Mouse (Mus musculus) embryonic facial prominence, embryonic 13.5 days (tissue): ENCODE measurements around the gene Plch1. TPM values are rescaled to one million over a fixed set of nuclear protein-coding genes. Genes with fewer than 3 reads are reported as not detected.

Source experiments
- ATAC-seq: fragments of 200-750 bp; cut with Nextera tagmentation; 2 replicates; pipeline ENCODE4 v1.8.0; 2017; ENCODE audit warnings: low read depth; ENCODE audit not compliant: insufficient number of reproducible peaks, insufficient read depth, low FRiP score, low TSS enrichment
- H3K27ac ChIP-seq: fragments of 300-500 bp; sonication (generic); 2 replicates; pipeline ENCODE4 v1.5.1; 2015; ENCODE audit warnings: moderate library complexity, mild to moderate bottlenecking, inconsistent platforms
- H3K27me3 ChIP-seq: fragments of 300-500 bp; sonication (generic); 2 replicates; pipeline ENCODE4 v1.6.1; 2015; ENCODE audit warnings: mild to moderate bottlenecking, inconsistent platforms
- H3K36me3 ChIP-seq: fragments of 300-500 bp; sonication (generic); 2 replicates; pipeline ENCODE4 v1.6.1; 2015; ENCODE audit warnings: mild to moderate bottlenecking, inconsistent platforms
- H3K4me1 ChIP-seq: fragments of 300-500 bp; sonication (generic); 2 replicates; pipeline ENCODE4 v1.6.1; 2015; ENCODE audit warnings: inconsistent platforms
- H3K4me2 ChIP-seq: fragments of 300-500 bp; sonication (generic); 2 replicates; pipeline ENCODE4 v1.6.1; 2015; ENCODE audit warnings: moderate library complexity, mild to moderate bottlenecking, inconsistent platforms
- H3K4me3 ChIP-seq: fragments of 300-500 bp; sonication (generic); 2 replicates; pipeline ENCODE4 v1.5.1; 2015; ENCODE audit warnings: mild to moderate bottlenecking, inconsistent platforms
- H3K9ac ChIP-seq: fragments of 300-500 bp; sonication (generic); 2 replicates; pipeline ENCODE4 v1.6.1; 2015; ENCODE audit warnings: mild to moderate bottlenecking, inconsistent platforms
- H3K9me3 ChIP-seq: fragments of 300-500 bp; sonication (generic); 2 replicates; pipeline ENCODE4 v1.6.1; 2016; ENCODE audit warnings: inconsistent platforms
- WGBS: fragments of 180-500 bp; shearing (Covaris S2); methylation state at CpG from one replicate; pipeline ENCODE4 v1.1.7; 2015; ENCODE audit warnings: mixed read lengths; 5-methylcytosine and 5-hydroxymethylcytosine counted together
- polyA plus RNA-seq: library from polyadenylated mRNA; unstranded; fragments of >200 nt; fragmentation: Nextera tagmentation; extraction: Ambion mirVana; gene quantifications from 2 replicates; pipeline ENCODE4 v1.2.1, GENCODE M21; 2015

Gene Plch1
- polyA plus RNA-seq, 1 experiment from 2014 or later: 2.4 TPM

DNA sequence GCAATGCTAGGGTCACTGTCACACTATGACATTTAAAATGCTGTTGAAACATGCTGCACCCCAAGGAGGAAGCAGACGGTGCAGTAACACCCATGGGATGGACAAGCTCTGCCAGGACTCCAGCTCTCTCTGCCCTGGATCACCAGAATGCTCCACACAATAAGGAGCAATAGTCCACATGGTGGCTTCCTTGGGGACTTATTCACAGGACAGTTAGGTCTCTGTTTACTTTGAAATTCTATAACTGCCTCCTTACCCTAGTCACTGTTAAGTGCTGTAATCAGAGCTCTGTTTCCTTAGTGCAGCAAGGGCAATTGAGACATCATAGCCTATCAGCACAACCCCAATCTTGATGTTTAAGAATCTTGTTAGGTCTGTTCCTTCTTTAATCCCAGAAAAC lies 92.4 kb downstream of the Plch1 start:
- no peak overlapping the region for H3K4me2 ChIP-seq
- no peaks in the 10 kb centered on the region for H3K9me3 ChIP-seq
- no peaks in the 10 kb centered on the region for H3K27me3 ChIP-seq
- WGBS: 41% methylated on average over 1 of the region's 1 CpGs
- H3K27ac ChIP-seq: no peak overlapping the region
- H3K4me1 ChIP-seq: no peaks in the 10 kb centered on the region
- H3K36me3 ChIP-seq: no peaks in the 10 kb centered on the region
- no peak for ATAC-seq
- no peak overlapping the region for H3K4me3 ChIP-seq
- no peak overlapping the region for H3K9ac ChIP-seq

- Histone ChIP-seq H3K27me3 (no peaks in the 10 kb centered on the region), H3K9ac (no peak overlapping the region), H3K4me1 (no peaks in the 10 kb centered on the region), H3K9me3 (no peaks in the 10 kb centered on the region), H3K27ac (no peak overlapping the region), H3K4me2 (no peak overlapping the region), H3K4me3 (no peak overlapping the region), H3K36me3 (no peaks in the 10 kb centered on the region)
- ATAC-seq: no peak
- WGBS: 89% methylated on average over 2 of the region's 2 CpGs
These were observed 93.8 kb downstream of the Plch1 start for GRCm38 (mm10) chr3:63805496-63805895.

DNA sequence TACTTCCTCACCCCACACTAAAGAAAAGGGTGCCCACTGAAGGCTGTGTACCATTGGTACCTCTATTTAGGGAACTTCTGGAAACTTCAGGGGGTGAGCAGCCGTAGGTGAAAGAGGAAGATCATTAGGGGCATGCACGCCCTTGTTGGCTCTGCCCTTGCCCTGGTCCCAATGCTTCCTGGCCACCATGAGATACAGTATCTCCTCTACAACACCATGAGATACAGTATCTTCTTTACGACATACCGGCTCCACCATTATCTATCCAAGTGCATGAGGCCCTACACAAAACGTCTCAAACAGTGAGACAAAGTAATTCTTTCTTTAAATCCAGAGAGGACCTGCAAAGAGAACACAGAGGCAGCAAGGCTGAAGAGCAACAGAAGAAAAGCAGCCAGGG lies 98.6 kb downstream of the Plch1 start:
- Histone ChIP-seq H3K27ac (no peak overlapping the region), H3K9ac (no peak overlapping the region), H3K4me2 (no peak overlapping the region), H3K4me3 (no peak overlapping the region), H3K9me3 (no peaks in the 10 kb centered on the region), H3K36me3 (no peaks in the 10 kb centered on the region), H3K27me3 (no peaks in the 10 kb centered on the region), H3K4me1 (no peaks in the 10 kb centered on the region)
- ATAC-seq: no peak
- WGBS: 87% methylated on average over 5 of the region's 5 CpGs

DNA sequence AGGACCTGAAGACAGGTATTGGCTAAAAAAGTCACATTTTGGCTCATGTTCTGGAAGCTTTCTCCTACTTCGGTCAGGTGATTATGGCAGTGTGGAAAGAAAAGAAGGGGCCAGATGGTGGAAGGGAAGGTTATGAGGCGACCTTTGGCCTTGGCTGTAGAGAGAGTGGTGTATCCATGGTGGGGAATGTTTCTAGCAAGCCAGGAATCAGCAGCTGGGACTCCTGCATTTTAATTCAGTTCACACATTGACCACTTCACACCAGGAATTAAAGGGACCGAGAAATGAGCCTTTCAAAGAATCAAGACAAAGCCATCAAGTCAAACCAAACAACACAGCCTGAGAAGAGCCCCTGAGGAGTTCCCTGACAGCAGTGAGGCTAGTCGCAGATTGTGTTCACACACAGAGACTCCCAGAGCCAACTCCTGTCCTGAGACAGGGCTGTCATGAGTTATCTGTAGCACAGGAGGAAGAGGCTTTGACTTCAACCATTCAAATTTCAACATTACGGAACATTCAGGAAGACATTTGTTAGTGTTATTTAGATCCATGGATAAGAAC lies 112.4 kb downstream of the Plch1 start:
- no peaks in the 10 kb centered on the region for H3K27me3 ChIP-seq
- H3K4me1 ChIP-seq: no peaks in the 10 kb centered on the region
- ATAC-seq: no peak
- no peak overlapping the region for H3K27ac ChIP-seq
- no peaks in the 10 kb centered on the region for H3K9me3 ChIP-seq
- no peak overlapping the region for H3K4me2 ChIP-seq
- no peak overlapping the region for H3K9ac ChIP-seq
- WGBS: 68% methylated on average over 5 of the region's 5 CpGs
- H3K36me3 ChIP-seq: no peaks in the 10 kb centered on the region
- no peak overlapping the region for H3K4me3 ChIP-seq

- Histone ChIP-seq H3K4me1 (no peaks in the 10 kb centered on the region), H3K9ac (no peak overlapping the region), H3K27ac (no peak overlapping the region), H3K9me3 (no peaks in the 10 kb centered on the region), H3K27me3 (no peaks in the 10 kb centered on the region), H3K4me2 (no peak overlapping the region), H3K36me3 (no peaks in the 10 kb centered on the region), H3K4me3 (no peak overlapping the region)
- 78% methylated on average over 7 of the region's 7 CpGs for WGBS
- no peak for ATAC-seq
These were observed 126.5 kb downstream of the Plch1 start for GRCm38 (mm10) chr3:63772617-63773305.

- 52% methylated on average over 1 of the region's 1 CpGs for WGBS
- H3K4me2 ChIP-seq: no peak overlapping the region
- no peaks in the 10 kb centered on the region for H3K9me3 ChIP-seq
- 0 out of 2 replicates have a peak, but pooled peaks cover 3% of the 10 kb centered on the region for H3K4me1 ChIP-seq
- H3K36me3 ChIP-seq: no peaks in the 10 kb centered on the region
- no peak overlapping the region for H3K27ac ChIP-seq
- ATAC-seq: no peak
- H3K27me3 ChIP-seq: no peaks in the 10 kb centered on the region
- H3K4me3 ChIP-seq: no peak overlapping the region
- H3K9ac ChIP-seq: no peak overlapping the region
These were observed 138.5 kb downstream of the Plch1 start for GRCm38 (mm10) chr3:63760821-63761220.

DNA sequence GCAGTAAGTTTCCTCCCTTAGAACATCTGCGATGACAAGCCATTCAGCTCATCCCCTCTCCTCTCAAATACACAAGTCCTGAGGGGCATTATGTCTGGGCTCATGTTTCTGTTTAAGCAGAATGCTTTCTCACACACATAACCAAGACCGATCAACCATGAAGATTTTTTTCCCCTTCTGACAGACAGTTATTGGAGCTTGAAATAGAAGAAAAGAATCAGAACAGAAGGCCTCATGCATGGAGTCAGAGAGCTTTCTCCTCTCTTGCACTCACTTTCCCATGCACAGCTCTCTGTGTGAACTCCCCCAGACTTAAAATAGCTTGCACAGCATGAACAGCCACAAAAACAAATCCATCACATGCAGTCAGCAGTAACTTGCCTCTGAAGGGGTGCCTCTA lies 159.2 kb downstream of the Plch1 start:
- H3K4me3 ChIP-seq: no peak overlapping the region
- H3K4me2 ChIP-seq: no peak overlapping the region
- H3K4me1 ChIP-seq: 0 out of 2 replicates have a peak, but pooled peaks cover 3% of the 10 kb centered on the region
- H3K27me3 ChIP-seq: no peaks in the 10 kb centered on the region
- no peak for ATAC-seq
- no peak overlapping the region for H3K27ac ChIP-seq
- WGBS: 27% methylated on average over 2 of the region's 2 CpGs
- H3K36me3 ChIP-seq: no peaks in the 10 kb centered on the region
- H3K9me3 ChIP-seq: no peaks in the 10 kb centered on the region
- no peak overlapping the region for H3K9ac ChIP-seq

DNA sequence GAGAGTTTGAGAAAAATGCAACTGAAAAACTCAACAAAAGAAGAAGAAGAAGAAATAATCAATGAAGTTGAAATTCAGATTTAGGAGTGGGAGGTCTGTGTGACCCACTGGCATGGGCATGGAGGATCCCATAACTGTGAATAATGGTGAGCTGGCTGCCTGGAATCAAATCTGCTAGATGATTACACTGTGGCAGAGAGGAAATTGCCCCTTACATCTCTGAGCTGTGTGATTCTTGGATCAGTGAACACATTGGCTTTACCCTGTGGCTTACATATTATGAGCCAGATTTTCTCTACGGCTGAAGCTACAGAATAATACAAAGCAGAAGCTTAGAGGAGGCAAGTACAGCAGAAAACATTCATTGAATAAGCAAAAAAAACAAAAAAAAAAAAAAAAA lies 170.9 kb downstream of the Plch1 start:
- H3K9ac ChIP-seq: no peak overlapping the region
- H3K27ac ChIP-seq: no peak overlapping the region
- H3K4me1 ChIP-seq: no peaks in the 10 kb centered on the region
- no peaks in the 10 kb centered on the region for H3K27me3 ChIP-seq
- WGBS: 47% methylated on average over 1 of the region's 1 CpGs
- H3K9me3 ChIP-seq: no peaks in the 10 kb centered on the region
- H3K36me3 ChIP-seq: no peaks in the 10 kb centered on the region
- no peak for ATAC-seq
- no peak overlapping the region for H3K4me3 ChIP-seq
- no peak overlapping the region for H3K4me2 ChIP-seq

DNA sequence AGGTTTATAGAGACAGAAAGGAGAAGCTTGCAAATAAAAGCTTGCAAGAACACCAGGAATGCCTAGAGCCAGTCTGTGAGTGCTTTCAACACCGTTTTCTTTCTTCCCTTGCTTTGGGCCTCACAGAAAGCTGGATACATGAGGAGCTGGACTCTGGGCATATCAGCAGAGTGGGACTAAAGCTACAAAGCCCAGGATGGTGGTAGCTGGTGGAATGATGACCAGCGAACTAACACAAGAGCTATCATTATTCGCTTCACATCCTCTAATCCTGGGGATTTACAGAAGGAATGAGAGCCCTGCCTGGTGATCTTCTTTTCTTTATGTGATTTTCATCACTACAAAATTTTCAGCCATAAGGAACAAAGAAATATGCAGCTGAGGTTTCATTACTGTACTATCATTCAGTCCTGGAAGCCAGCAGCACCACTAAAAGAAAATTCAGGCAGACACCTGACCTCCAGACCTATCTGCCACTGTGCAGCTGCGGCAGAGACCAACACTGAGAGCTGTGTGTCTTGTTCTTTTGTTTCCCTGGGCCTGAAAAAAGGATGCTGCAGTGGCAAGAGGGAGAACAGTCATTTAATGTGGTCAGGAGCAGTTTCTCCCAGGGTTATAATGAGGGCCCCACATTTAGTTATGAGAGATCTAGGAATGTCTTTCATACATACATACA lies 172.5 kb downstream of the Plch1 start:
- H3K9ac ChIP-seq: no peak overlapping the region
- no peaks in the 10 kb centered on the region for H3K27me3 ChIP-seq

DNA sequence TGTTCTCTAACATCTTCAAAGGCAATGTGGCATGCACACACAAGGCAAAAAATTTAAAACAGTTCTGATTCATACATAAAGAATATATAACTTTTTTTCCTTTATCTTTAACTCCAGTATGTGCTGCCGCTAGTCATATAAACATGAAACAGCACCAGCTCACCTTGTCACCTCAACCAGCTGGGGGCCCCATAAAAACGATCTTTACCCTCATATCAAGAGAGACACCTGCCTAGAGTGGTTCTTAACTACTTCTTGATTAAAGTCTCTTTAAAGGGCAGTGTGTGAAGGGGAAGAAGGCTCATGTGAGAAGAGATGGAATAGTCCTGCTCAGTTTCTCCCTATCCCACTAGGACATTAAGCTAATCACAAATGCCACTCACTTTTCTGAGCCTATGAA lies 205.6 kb downstream of the Plch1 start:
- H3K9ac ChIP-seq: no peak overlapping the region
- 84% methylated on average over 2 of the region's 2 CpGs for WGBS
- no peaks in the 10 kb centered on the region for H3K9me3 ChIP-seq
- no peaks in the 10 kb centered on the region for H3K27me3 ChIP-seq
- no peak overlapping the region for H3K27ac ChIP-seq
- H3K4me3 ChIP-seq: no peak overlapping the region
- no peak overlapping the region for H3K4me2 ChIP-seq
- peaks cover 7% of the 10 kb centered on the region; the same call in 1 of the 2 replicates for H3K4me1 ChIP-seq
- no peaks in the 10 kb centered on the region for H3K36me3 ChIP-seq
- ATAC-seq: no peak

More for the DNA sequence above, 172.5 kb downstream of the Plch1 start:
- Histone ChIP-seq H3K9me3 (no peaks in the 10 kb centered on the region), H3K27ac (no peak overlapping the region), H3K4me2 (no peak overlapping the region), H3K4me3 (no peak overlapping the region), H3K4me1 (no peaks in the 10 kb centered on the region), H3K36me3 (no peaks in the 10 kb centered on the region)
- 65% methylated on average over 4 of the region's 4 CpGs for WGBS
- ATAC-seq: no peak

DNA sequence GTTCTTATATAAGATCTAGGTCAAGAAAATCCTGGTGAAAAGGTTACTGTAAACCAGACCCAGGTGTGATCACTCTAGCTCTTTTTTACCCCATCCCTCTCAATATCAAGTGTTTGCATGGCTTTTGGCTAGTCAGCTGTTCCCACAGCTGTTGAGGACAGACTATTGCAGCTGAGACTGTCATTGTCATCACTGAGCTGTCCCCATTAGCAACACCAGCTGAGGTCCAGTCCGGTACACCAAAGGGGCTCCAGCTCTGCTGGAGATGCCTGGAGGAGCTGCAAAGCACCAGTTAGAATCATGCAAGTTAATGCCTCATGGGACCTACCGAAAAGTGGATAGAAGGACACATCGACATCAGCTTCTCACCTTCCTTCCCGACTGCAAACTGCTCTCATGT lies 206.5 kb downstream of the Plch1 start:
- H3K4me3 ChIP-seq: no peak overlapping the region
- H3K9ac ChIP-seq: no peak overlapping the region
- 87% methylated on average over 4 of the region's 4 CpGs for WGBS
- no peaks in the 10 kb centered on the region for H3K27me3 ChIP-seq
- H3K36me3 ChIP-seq: no peaks in the 10 kb centered on the region
- ATAC-seq: no peak
- no peaks in the 10 kb centered on the region for H3K9me3 ChIP-seq
- H3K27ac ChIP-seq: no peak overlapping the region
- peaks cover 7% of the 10 kb centered on the region; the same call in 1 of the 2 replicates for H3K4me1 ChIP-seq
- no peak overlapping the region for H3K4me2 ChIP-seq

DNA sequence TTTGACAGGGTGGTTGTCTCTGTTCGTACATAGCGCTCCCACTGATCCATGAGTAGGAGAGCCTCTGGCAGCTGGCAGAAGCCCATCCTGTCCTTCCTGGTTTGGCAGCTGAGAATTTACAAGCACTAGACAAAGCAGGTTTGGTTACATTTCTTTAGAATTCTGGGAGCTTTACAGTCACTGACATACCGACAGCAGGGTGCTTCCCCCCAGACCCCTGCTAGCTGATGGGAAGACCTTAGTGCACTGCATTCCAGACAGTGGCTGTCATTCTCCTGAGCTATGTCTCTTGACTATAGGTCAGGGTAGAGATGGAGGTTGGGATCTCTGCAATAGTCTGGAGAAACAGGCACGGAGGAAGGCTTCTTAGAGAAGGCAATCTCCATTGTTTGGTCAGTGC lies 230.5 kb downstream of the Plch1 start:
- Histone ChIP-seq H3K9ac (no peak overlapping the region), H3K27me3 (no peaks in the 10 kb centered on the region), H3K27ac (no peak overlapping the region), H3K4me1 (no peaks in the 10 kb centered on the region), H3K36me3 (no peaks in the 10 kb centered on the region), H3K9me3 (no peaks in the 10 kb centered on the region), H3K4me3 (no peak overlapping the region), H3K4me2 (no peak overlapping the region)
- no peak for ATAC-seq
- 59% methylated on average over 4 of the region's 4 CpGs for WGBS
